Mouse (Mus musculus) E14TG2a.4 (cell line): Measurements from ENCODE around the gene Ptrh1.

ENCODE experiments used
- CTCF ChIP-seq: conservative IDR thresholded peaks from 2 replicates; pipeline ENCODE4 v1.5.1; 2014; ENCODE audit warnings: low read length
- NANOG ChIP-seq: IDR thresholded peaks from 2 replicates; pipeline ENCODE4 v1.6.1; 2014; ENCODE audit warnings: borderline replicate concordance, low read length, mixed read lengths

GRCm38 (mm10) chr2:32788581-32788980 lies 13.0 kb downstream of the Ptrh1 start:
- no peak for TF ChIP-seq CTCF
- TF ChIP-seq NANOG, result no peak
